In the genomic region with DNA sequence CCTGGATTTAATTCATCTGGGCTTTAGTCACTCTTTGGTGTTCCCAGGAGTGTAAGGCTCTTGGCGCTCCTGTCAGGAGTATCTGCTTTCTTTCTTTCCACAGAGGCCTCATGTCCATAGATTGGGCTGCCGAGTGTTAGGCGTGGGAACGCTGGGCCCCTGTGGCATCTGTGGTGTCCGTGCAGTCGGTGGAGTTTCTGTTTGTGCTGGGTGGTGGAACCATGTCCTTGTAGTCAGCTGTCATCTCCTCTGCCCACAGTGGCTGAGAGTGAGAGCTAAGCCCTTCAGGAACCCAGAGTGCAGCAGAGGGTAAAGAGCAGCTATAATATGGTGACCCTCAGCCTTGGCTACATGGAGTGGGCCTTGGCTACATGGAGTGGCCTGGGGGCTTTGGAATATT, we compare ENCODE assay signal across 24 mouse cellular contexts.
DNase-seq lines count a peak whose midpoint lies in the region; ATAC-seq and TF ChIP-seq lines count a peak whose summit lies in the region.
"Had no signal": no experiment of that assay in that cellular context is flagged by ENCODE, and none has a peak within 500 bp of the region (broad histone marks: within the 10 kb centered on the region; RNA-seq: fewer than 3 reads in every experiment).

No protein-coding gene starts in this region.

- intact Hi-C loops in heart, postnatal 36 days (cut with DNase I): no loop called here

- TF ChIP-seq CTCF in stomach, postnatal 0 days (IDR thresholded peaks at IDR 0.05; ENCODE audit: low read depth): no peak

- no peak for TF ChIP-seq EP300 in stomach, postnatal 0 days (optimal IDR thresholded peaks at IDR 0.05)

- peak; percentile 82 for DNase-seq in heart, embryonic 10.5 days (ENCODE audit: low spot score)
- DNase-seq in heart, postnatal 36 days: no peak
- no peak for DNase-seq in heart, adult 18-20 months
- no peak for DNase-seq in stomach, postnatal 0 days (ENCODE audit: low spot score)
- no peak for DNase-seq in adrenal gland, postnatal 4 days (ENCODE audit: low spot score in 2 of 2)
- DNase-seq: adrenal gland, postnatal 10 days; cerebellum, adult 9-10 months; gastrocnemius, postnatal 10 days; kidney, adult 9 months; kidney, postnatal 14 days; right cerebral cortex, postnatal 14 days; spleen, adult 18-20 months; thymus, adult 2 months; thymus, postnatal 4 days had no signal

- peak overlapping the region; percentile 27; the same call in 1 of the 2 replicates for H3K4me2 ChIP-seq in heart, embryonic 16.5 days (ENCODE audit: low read depth, low read length)
- H3K4me2 ChIP-seq in stomach, embryonic 14.5 days (replicated peaks; ENCODE audit: low read depth, low read length): no peak overlapping the region
- no peak overlapping the region for H3K4me2 ChIP-seq in stomach, postnatal 0 days (replicated peaks; ENCODE audit: low read depth)
- H3K4me2 ChIP-seq: hindbrain, embryonic 14.5 days; limb, embryonic 13.5 days; liver, embryonic 12.5 days; midbrain, embryonic 15.5 days; neural tube, embryonic 12.5 days had no signal

- H3K27me3 ChIP-seq in heart, embryonic 10.5 days (ENCODE audit: insufficient read depth, poor library complexity, severe bottlenecking): no peaks in the 10 kb centered on the region
- H3K27me3 ChIP-seq in heart, embryonic 16.5 days (ENCODE audit: control insufficient read depth, insufficient read depth, low read length): no peaks in the 10 kb centered on the region
- no peaks in the 10 kb centered on the region for H3K27me3 ChIP-seq in stomach, embryonic 14.5 days (ENCODE audit: control insufficient read depth, insufficient read depth, low read length)
- no peaks in the 10 kb centered on the region for H3K27me3 ChIP-seq in stomach, postnatal 0 days (ENCODE audit: control insufficient read depth, insufficient read depth, low read length)
- H3K27me3 ChIP-seq: limb, embryonic 13.5 days; liver, embryonic 12.5 days; midbrain, embryonic 15.5 days; neural tube, embryonic 12.5 days had no signal

- H3K4me1 ChIP-seq in heart, embryonic 10.5 days: peaks cover 27% of the 10 kb centered on the region
- H3K4me1 ChIP-seq in heart, embryonic 16.5 days (ENCODE audit: control insufficient read depth, insufficient read depth, low read length): peaks cover 12% of the 10 kb centered on the region; the same call in 1 of the 2 replicates
- no peaks in the 10 kb centered on the region for H3K4me1 ChIP-seq in stomach, embryonic 14.5 days (ENCODE audit: control insufficient read depth, insufficient read depth, low read length)
- H3K4me1 ChIP-seq in stomach, postnatal 0 days (replicated peaks; ENCODE audit: control insufficient read depth, insufficient read depth): no peaks in the 10 kb centered on the region
- H3K4me1 ChIP-seq: limb, embryonic 13.5 days; midbrain, embryonic 15.5 days; neural tube, embryonic 12.5 days had no signal

- 30% methylated on average over 6 of the region's 6 CpGs for WGBS in heart, embryonic 10.5 days
- 40% methylated on average over 6 of the region's 6 CpGs for WGBS in heart, embryonic 16.5 days
- 79% methylated on average over 6 of the region's 6 CpGs for WGBS in stomach, embryonic 14.5 days
- WGBS in stomach, postnatal 0 days: 85% methylated on average over 6 of the region's 6 CpGs

- H3K9me3 ChIP-seq in heart, embryonic 10.5 days: no peaks in the 10 kb centered on the region
- no peaks in the 10 kb centered on the region for H3K9me3 ChIP-seq in heart, embryonic 16.5 days (replicated peaks; ENCODE audit: control insufficient read depth, low read length)
- H3K9me3 ChIP-seq in stomach, embryonic 14.5 days (ENCODE audit: control insufficient read depth, low read depth, low read length): no peaks in the 10 kb centered on the region
- no peaks in the 10 kb centered on the region for H3K9me3 ChIP-seq in stomach, postnatal 0 days (ENCODE audit: control insufficient read depth, low read length)
- H3K9me3 ChIP-seq: forebrain, embryonic 10.5 days; limb, embryonic 13.5 days; liver, embryonic 12.5 days; midbrain, embryonic 15.5 days; neural tube, embryonic 12.5 days had no signal

- peak overlapping the region; percentile 78 for H3K27ac ChIP-seq in heart, embryonic 10.5 days
- H3K27ac ChIP-seq in heart, embryonic 16.5 days (ENCODE audit: low read length): peak overlapping the region; percentile 75
- H3K27ac ChIP-seq in stomach, embryonic 14.5 days (ENCODE audit: low read length): no peak overlapping the region
- H3K27ac ChIP-seq in stomach, postnatal 0 days (replicated peaks): no peak overlapping the region
- H3K27ac ChIP-seq: forebrain, embryonic 10.5 days; hindbrain, embryonic 14.5 days; limb, embryonic 13.5 days; liver, embryonic 12.5 days; midbrain, embryonic 15.5 days; neural tube, embryonic 12.5 days had no signal

- H3K4me3 ChIP-seq in heart, embryonic 10.5 days: no peak overlapping the region
- no peak overlapping the region for H3K4me3 ChIP-seq in heart, embryonic 16.5 days (ENCODE audit: low read length)
- no peak overlapping the region for H3K4me3 ChIP-seq in stomach, embryonic 14.5 days (ENCODE audit: low read depth, low read length)
- H3K4me3 ChIP-seq in stomach, postnatal 0 days (ENCODE audit: low read depth, low read length): no peak overlapping the region
- H3K4me3 ChIP-seq: forebrain, embryonic 10.5 days; limb, embryonic 13.5 days; liver, embryonic 12.5 days; midbrain, embryonic 15.5 days; neural tube, embryonic 12.5 days had no signal

- no peak overlapping the region for H3K9ac ChIP-seq in heart, embryonic 16.5 days (ENCODE audit: low read length)
- no peak overlapping the region for H3K9ac ChIP-seq in stomach, embryonic 14.5 days (replicated peaks; ENCODE audit: low read depth, low read length)
- H3K9ac ChIP-seq in stomach, postnatal 0 days (ENCODE audit: low read length): no peak overlapping the region
- H3K9ac ChIP-seq: hindbrain, embryonic 14.5 days; limb, embryonic 13.5 days; liver, embryonic 12.5 days; midbrain, embryonic 15.5 days; neural tube, embryonic 12.5 days had no signal

- H3K36me3 ChIP-seq in heart, embryonic 10.5 days: peaks cover 12% of the 10 kb centered on the region
- peaks cover 12% of the 10 kb centered on the region for H3K36me3 ChIP-seq in heart, embryonic 16.5 days (ENCODE audit: control insufficient read depth, insufficient read depth)
- no peaks in the 10 kb centered on the region for H3K36me3 ChIP-seq in stomach, embryonic 14.5 days (ENCODE audit: control insufficient read depth, insufficient read depth, low read length)
- peaks cover 6% of the 10 kb centered on the region; the same call in 1 of the 2 replicates for H3K36me3 ChIP-seq in stomach, postnatal 0 days (ENCODE audit: control insufficient read depth, insufficient read depth, low read length)

- peak; percentile 76 for ATAC-seq in heart, embryonic 16.5 days (replicated peaks; ENCODE audit: extremely low read depth, insufficient read depth, low FRiP score)
- 0 out of 2 replicates have a peak, but pooled peaks have one; percentile 18 for ATAC-seq in stomach, embryonic 14.5 days (ENCODE audit: insufficient number of reproducible peaks, insufficient read depth, low FRiP score, low read depth)
- ATAC-seq in stomach, postnatal 0 days (ENCODE audit: low FRiP score, low TSS enrichment): no peak
- ATAC-seq: forebrain, embryonic 16.5 days; inflammation-experienced regulatory T-cells, adult 6 months; midbrain, embryonic 15.5 days had no signal

Comparison
In these comparisons a context has a peak if more than half of its experiments do, and no peak if none do; other contexts are left out.
1. H3K27ac ChIP-seq: peak in heart, embryonic 10.5 days (single experiment) and heart, embryonic 16.5 days (single experiment); none in stomach, embryonic 14.5 days (single experiment) and stomach, postnatal 0 days (single experiment).